Mouse (Mus musculus) hindbrain, embryonic 15.5 days (tissue): ENCODE measurements around the gene Kctd13. TPM values are rescaled to one million over a fixed set of nuclear protein-coding genes. Genes with fewer than 3 reads are reported as not detected.

Source experiments
- ATAC-seq: fragments of 200-750 bp; cut with Nextera tagmentation; 2 replicates; pipeline ENCODE4 v1.8.0; 2017; ENCODE audit warnings: low read depth, moderate number of reproducible peaks, moderate TSS enrichment; ENCODE audit not compliant: low FRiP score
- H3K27ac ChIP-seq: fragments of 300-500 bp; sonication (generic); replicated peaks from 2 replicates; pipeline ENCODE4 v1.5.1; 2015; ENCODE audit warnings: mild to moderate bottlenecking, inconsistent platforms
- H3K27me3 ChIP-seq: fragments of 300-500 bp; sonication (generic); 2 replicates; pipeline ENCODE4 v1.6.1; 2015; ENCODE audit warnings: control low read depth, inconsistent platforms
- H3K36me3 ChIP-seq: fragments of 300-500 bp; sonication (generic); 2 replicates; pipeline ENCODE4 v1.6.1; 2015; ENCODE audit warnings: control low read depth, inconsistent platforms
- H3K4me1 ChIP-seq: fragments of 300-500 bp; sonication (generic); replicated peaks from 2 replicates; pipeline ENCODE4 v1.6.1; 2015; ENCODE audit warnings: control low read depth, inconsistent platforms
- H3K4me2 ChIP-seq: fragments of 300-500 bp; sonication (generic); 2 replicates; pipeline ENCODE4 v1.6.1; 2015; ENCODE audit warnings: moderate library complexity, mild to moderate bottlenecking, inconsistent platforms
- H3K4me3 ChIP-seq: fragments of 300-500 bp; sonication (generic); 2 replicates; pipeline ENCODE4 v1.5.1; 2015; ENCODE audit warnings: mild to moderate bottlenecking, inconsistent platforms
- H3K9ac ChIP-seq: fragments of 300-500 bp; sonication (generic); 2 replicates; pipeline ENCODE4 v1.6.1; 2015; ENCODE audit warnings: inconsistent platforms
- H3K9me3 ChIP-seq: fragments of 300-500 bp; sonication (generic); 2 replicates; pipeline ENCODE4 v1.6.1; 2016; ENCODE audit warnings: control low read depth, inconsistent platforms
- WGBS: fragments of 180-500 bp; shearing (Covaris S2); methylation state at CpG from one replicate; pipeline ENCODE4 v1.1.7; 2015; 5-methylcytosine and 5-hydroxymethylcytosine counted together
- polyA plus RNA-seq: library from polyadenylated mRNA; unstranded; fragments of >200 nt; fragmentation: Nextera tagmentation; extraction: Ambion mirVana; gene quantifications from 2 replicates; pipeline ENCODE4 v1.2.1, GENCODE M21; 2015

Kctd13 gene
- polyA plus RNA-seq, 1 experiment from 2014 or later, result 130 TPM

GRCm38 (mm10) chr7:126949403-126949792 lies 20.7 kb downstream of the Kctd13 start, which contains the start of gene Asphd1:
Asphd1 (minus strand) TSS chr7:126949582.
- no peaks in the 10 kb centered on the region for H3K9me3 ChIP-seq
- peaks cover 17% of the 10 kb centered on the region for H3K36me3 ChIP-seq
- H3K9ac ChIP-seq, result peak within 1 kb of the TSS; percentile 65
- no peaks in the 10 kb centered on the region for H3K27me3 ChIP-seq
- H3K4me3 ChIP-seq, result peak within 1 kb of the TSS; percentile 53
- peak; percentile 75 for ATAC-seq
- H3K4me2 ChIP-seq, result peak within 1 kb of the TSS; percentile 84
- H3K4me1 ChIP-seq, result peaks cover 55% of the 10 kb centered on the region
- H3K27ac ChIP-seq, result peak within 1 kb of the TSS; percentile 92
- WGBS, result under 1% methylated on average over 19 of the region's 21 CpGs

DNA sequence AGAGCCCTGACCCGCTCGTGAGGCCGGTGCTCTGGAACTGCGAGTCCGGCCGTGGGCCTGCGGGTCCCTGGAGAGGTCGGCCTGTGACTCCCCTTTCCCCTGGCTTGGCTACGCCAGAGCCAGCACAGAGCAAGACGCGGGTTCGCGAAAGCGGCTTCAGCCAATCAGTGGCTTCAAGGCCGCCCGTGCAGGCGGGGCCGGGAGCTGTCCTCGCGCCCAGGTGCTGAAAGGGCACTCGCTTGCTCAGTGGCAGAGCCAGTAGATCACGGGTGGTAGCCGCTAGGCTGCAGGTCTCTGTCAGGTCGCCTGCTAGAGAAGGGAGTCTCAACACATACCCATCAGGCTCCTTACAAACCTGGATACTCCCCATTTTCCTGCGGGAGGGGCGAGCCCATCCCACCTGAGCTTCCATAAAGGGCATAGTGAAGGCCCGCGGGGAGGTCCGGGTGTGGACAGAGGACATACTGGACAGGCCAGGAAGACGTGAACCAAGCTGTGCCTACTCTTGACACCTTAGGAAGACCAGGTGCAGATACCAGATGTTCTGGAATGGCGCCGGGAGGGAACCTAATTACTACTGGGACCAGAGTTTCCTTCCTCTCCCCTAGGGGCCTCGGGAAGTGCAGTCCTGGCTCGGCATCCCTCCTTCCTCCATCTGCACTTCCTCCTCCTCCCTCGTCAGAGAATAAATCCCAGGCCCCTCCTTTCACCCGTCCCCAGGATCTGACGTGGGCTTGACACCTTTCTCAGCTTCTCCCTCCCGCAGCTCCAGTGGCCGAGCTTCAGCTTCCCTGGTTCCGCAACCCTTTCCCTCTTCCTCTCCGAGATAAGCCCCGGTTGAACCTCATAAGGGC lies 21.3 kb downstream of the Kctd13 start, which contains the start of gene Sez6l2:
Sez6l2 (plus strand) TSS at position 771 of the 854 bp plus-strand sequence.
- Histone ChIP-seq H3K36me3 (peaks cover 11% of the 10 kb centered on the region), H3K9me3 (no peaks in the 10 kb centered on the region), H3K27ac (peak within 1 kb of the TSS; percentile 92), H3K4me2 (peak within 1 kb of the TSS; percentile 84), H3K4me3 (peak within 1 kb of the TSS; percentile 53), H3K27me3 (no peaks in the 10 kb centered on the region), H3K4me1 (peaks cover 55% of the 10 kb centered on the region), H3K9ac (peak within 1 kb of the TSS; percentile 65)
- peak; percentile 89 for ATAC-seq
- WGBS, result under 1% methylated on average over 36 of the region's 42 CpGs

- peak overlapping the region; percentile 84 for H3K4me2 ChIP-seq
- peaks cover 9% of the 10 kb centered on the region for H3K36me3 ChIP-seq
- WGBS, result 4% methylated on average over 26 of the region's 26 CpGs
- no peaks in the 10 kb centered on the region for H3K9me3 ChIP-seq
- no peaks in the 10 kb centered on the region for H3K27me3 ChIP-seq
- H3K9ac ChIP-seq, result peak overlapping the region; percentile 65
- H3K4me1 ChIP-seq, result peaks cover 55% of the 10 kb centered on the region
- ATAC-seq, result no peak
- peak overlapping the region; percentile 92 for H3K27ac ChIP-seq
- peak overlapping the region; percentile 53 for H3K4me3 ChIP-seq
These were observed 22.3 kb downstream of the Kctd13 start for GRCm38 (mm10) chr7:126950647-126951615.

GRCm38 (mm10) chr7:126951741-126952140 lies 23.1 kb downstream of the Kctd13 start:
- Histone ChIP-seq H3K9me3 (no peaks in the 10 kb centered on the region), H3K27ac (peak overlapping the region; percentile 92), H3K4me1 (peaks cover 48% of the 10 kb centered on the region), H3K36me3 (peaks cover 9% of the 10 kb centered on the region), H3K27me3 (no peaks in the 10 kb centered on the region), H3K4me2 (peak overlapping the region; percentile 84), H3K9ac (peak overlapping the region; percentile 65), H3K4me3 (peak overlapping the region; percentile 53)
- no peak for ATAC-seq
- WGBS, result 28% methylated on average over 4 of the region's 4 CpGs

DNA sequence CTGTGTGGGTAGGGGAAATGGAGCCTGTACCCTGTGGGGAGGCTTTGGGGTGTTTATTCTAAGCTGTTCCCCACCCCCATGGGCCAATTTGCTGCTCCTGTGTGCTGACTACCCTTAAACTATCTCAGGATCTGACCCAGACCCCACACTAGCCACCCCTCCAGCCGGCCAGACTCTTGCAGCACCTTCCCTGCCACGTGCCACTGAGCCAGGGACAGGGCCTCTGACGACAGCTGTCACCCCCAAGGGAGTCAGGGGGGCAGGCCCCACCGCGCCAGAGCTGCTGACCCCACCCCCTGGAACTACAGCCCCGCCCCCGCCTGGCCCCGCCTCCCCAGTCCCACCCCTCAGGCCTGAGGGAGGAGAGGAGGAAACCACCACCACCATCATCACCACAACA lies 24.0 kb downstream of the Kctd13 start:
- H3K9me3 ChIP-seq, result no peaks in the 10 kb centered on the region
- H3K27ac ChIP-seq, result no peak overlapping the region
- peak overlapping the region; percentile 84 for H3K4me2 ChIP-seq
- 1% methylated on average over 8 of the region's 8 CpGs for WGBS
- H3K36me3 ChIP-seq, result peaks cover 14% of the 10 kb centered on the region
- peak overlapping the region; percentile 53 for H3K4me3 ChIP-seq
- H3K4me1 ChIP-seq, result peaks cover 39% of the 10 kb centered on the region
- no peak for ATAC-seq
- no peaks in the 10 kb centered on the region for H3K27me3 ChIP-seq
- H3K9ac ChIP-seq, result peak overlapping the region; percentile 65; the same call in 1 of the 2 replicates

DNA sequence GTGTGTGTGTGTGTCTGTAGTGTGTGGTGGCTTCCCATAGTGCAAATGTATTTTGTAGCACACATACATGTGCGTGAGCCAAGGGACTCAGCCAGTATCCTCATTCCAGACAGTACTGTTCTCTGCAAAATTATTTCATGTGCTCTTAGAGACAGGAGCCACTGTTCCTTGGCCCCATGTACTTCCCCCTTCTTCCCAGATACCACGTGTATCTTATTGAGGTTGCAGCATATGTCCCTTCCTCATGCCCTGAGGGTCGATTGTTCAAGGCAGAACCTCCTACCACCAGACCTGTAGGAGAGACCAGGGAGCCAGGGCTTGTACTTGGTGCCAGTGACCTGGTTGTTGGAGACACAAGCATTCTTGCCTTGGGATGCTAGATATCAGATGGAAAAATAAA lies 26.4 kb downstream of the Kctd13 start:
- Histone ChIP-seq H3K36me3 (peaks cover 38% of the 10 kb centered on the region), H3K4me2 (no peak overlapping the region), H3K27me3 (no peaks in the 10 kb centered on the region), H3K9ac (no peak overlapping the region), H3K4me3 (no peak overlapping the region), H3K4me1 (peaks cover 20% of the 10 kb centered on the region), H3K9me3 (no peaks in the 10 kb centered on the region), H3K27ac (no peak overlapping the region)
- WGBS, result 74% methylated on average over 3 of the region's 3 CpGs
- no peak for ATAC-seq

- Histone ChIP-seq H3K4me1 (no peaks in the 10 kb centered on the region), H3K27ac (no peak overlapping the region), H3K27me3 (0 out of 2 replicates have a peak, but pooled peaks cover 7% of the 10 kb centered on the region), H3K4me3 (no peak overlapping the region), H3K4me2 (no peak overlapping the region), H3K9ac (no peak overlapping the region), H3K36me3 (peaks cover 71% of the 10 kb centered on the region), H3K9me3 (no peaks in the 10 kb centered on the region)
- no peak for ATAC-seq
- 74% methylated on average over 9 of the region's 9 CpGs for WGBS
These were observed 31.1 kb downstream of the Kctd13 start for GRCm38 (mm10) chr7:126959780-126960179.

DNA sequence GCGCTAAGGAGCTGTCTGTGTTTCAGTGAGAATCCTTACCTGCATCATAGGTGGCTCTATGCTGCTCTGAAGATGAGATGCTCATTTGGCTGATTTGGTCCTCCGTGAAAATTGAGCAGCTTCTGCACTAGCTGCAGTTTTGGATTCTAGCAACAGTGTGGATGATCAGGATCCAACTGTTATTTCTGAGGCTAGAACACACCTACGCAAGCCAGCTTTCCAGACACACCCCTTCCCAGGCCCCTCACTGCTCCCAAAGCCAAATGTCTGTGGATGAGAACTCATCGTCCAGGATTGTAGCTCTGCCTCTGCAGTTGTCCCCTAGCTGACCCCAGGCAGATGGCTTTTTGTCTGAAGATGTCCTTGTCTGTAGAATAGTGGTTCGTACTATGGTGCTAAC lies 32.4 kb downstream of the Kctd13 start:
- Histone ChIP-seq H3K9ac (no peak overlapping the region), H3K27ac (no peak overlapping the region), H3K4me3 (no peak overlapping the region), H3K36me3 (peaks cover 74% of the 10 kb centered on the region), H3K9me3 (no peaks in the 10 kb centered on the region), H3K4me1 (no peaks in the 10 kb centered on the region), H3K27me3 (0 out of 2 replicates have a peak, but pooled peaks cover 7% of the 10 kb centered on the region), H3K4me2 (no peak overlapping the region)
- 84% methylated on average over 5 of the region's 5 CpGs for WGBS
- ATAC-seq, result no peak

- Histone ChIP-seq H3K4me3 (no peak overlapping the region), H3K9ac (no peak overlapping the region), H3K36me3 (peaks cover 82% of the 10 kb centered on the region), H3K27me3 (0 out of 2 replicates have a peak, but pooled peaks cover 7% of the 10 kb centered on the region), H3K27ac (no peak overlapping the region), H3K4me2 (no peak overlapping the region), H3K9me3 (no peaks in the 10 kb centered on the region), H3K4me1 (no peaks in the 10 kb centered on the region)
- WGBS, result 89% methylated on average over 4 of the region's 4 CpGs
- ATAC-seq, result no peak
These were observed 33.3 kb downstream of the Kctd13 start for GRCm38 (mm10) chr7:126961965-126962364.

- 33% methylated on average over 19 of the region's 19 CpGs for WGBS
These were observed 35.0 kb downstream of the Kctd13 start for GRCm38 (mm10) chr7:126963548-126964286.

DNA sequence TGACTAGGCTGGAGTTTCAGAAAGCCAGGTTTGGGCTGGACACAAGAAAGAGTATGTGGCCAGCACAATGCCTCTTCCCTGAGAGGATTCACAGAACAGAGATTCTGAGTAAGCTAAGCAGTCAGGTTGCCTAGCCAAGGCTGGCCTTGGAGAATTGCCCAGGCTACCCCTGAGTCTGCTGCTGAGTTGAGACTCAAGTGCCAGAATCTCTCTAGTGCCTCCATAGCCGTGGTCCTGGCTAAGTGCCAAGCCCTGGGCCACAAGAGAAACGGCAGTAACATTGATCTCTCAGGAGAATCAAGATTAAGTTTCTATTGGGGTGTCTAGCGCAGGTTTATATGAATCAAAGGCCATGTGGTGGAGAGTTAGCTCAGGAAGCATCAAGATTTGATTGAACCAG lies 36.9 kb downstream of the Kctd13 start:
- no peak for ATAC-seq
- 59% methylated on average over 3 of the region's 3 CpGs for WGBS
- Histone ChIP-seq H3K36me3 (peaks cover 81% of the 10 kb centered on the region), H3K4me1 (no peaks in the 10 kb centered on the region), H3K4me2 (no peak overlapping the region), H3K27ac (no peak overlapping the region), H3K4me3 (no peak overlapping the region), H3K9ac (no peak overlapping the region), H3K27me3 (0 out of 2 replicates have a peak, but pooled peaks cover 7% of the 10 kb centered on the region), H3K9me3 (no peaks in the 10 kb centered on the region)

More at GRCm38 (mm10) chr7:126963548-126964286, 35.0 kb downstream of the Kctd13 start:
- Histone ChIP-seq H3K27me3 (0 out of 2 replicates have a peak, but pooled peaks cover 7% of the 10 kb centered on the region), H3K4me2 (no peak overlapping the region), H3K9ac (no peak overlapping the region), H3K4me1 (no peaks in the 10 kb centered on the region), H3K4me3 (no peak overlapping the region), H3K36me3 (peaks cover 80% of the 10 kb centered on the region), H3K9me3 (no peaks in the 10 kb centered on the region), H3K27ac (no peak overlapping the region)
- ATAC-seq, result no peak
